Mouse (Mus musculus): ENCODE measurements around the gene Pim2. TPM values are rescaled to one million over a fixed set of nuclear protein-coding genes. Genes with fewer than 3 reads are reported as not detected.
A peak's percentile ranks its signal among the peaks of the same experiment; 100 is the strongest.

The Pim2 gene
- 6.2 TPM in 2 replicates for polyA plus RNA-seq (2016; fragmentation: Nextera tagmentation; extraction: Ambion mirVana)

GRCm38 (mm10) chrX:7878007-7878419, at the start of gene Pim2:
Pim2 (plus strand) TSS chrX:7878262.
- WGBS, result 16% methylated on average over 37 of the region's 38 CpGs
- H3K27me3 ChIP-seq (ENCODE audit: low read depth, poor library complexity, severe bottlenecking), result peaks cover 4% of the 10 kb centered on the region; the same call in 1 of the 2 replicates
- no peaks in the 10 kb centered on the region for H3K9me3 ChIP-seq (replicated peaks)
- H3K4me1 ChIP-seq, result peaks cover 6% of the 10 kb centered on the region; the same call in 1 of the 2 replicates
- DNase-seq (ENCODE audit: low spot score), result peak; percentile 83
- peak within 1 kb of the TSS; percentile 62; the same call in 1 of the 2 replicates for H3K27ac ChIP-seq
- H3K4me3 ChIP-seq, result peak within 1 kb of the TSS; percentile 60
- peaks cover 21% of the 10 kb centered on the region for H3K36me3 ChIP-seq

GRCm38 (mm10) chrX:7837146-7837545, 40.9 kb upstream of the Pim2 start:
- no peaks in the 10 kb centered on the region for H3K36me3 ChIP-seq
- 72% methylated on average over 1 of the region's 1 CpGs for WGBS
- no peak overlapping the region for H3K4me3 ChIP-seq
- no peaks in the 10 kb centered on the region for H3K4me1 ChIP-seq
- 0 out of 2 replicates have a peak, but pooled peaks cover under 1% of the 10 kb centered on the region for H3K27me3 ChIP-seq (ENCODE audit: low read depth, poor library complexity, severe bottlenecking)
- H3K9me3 ChIP-seq (replicated peaks), result no peaks in the 10 kb centered on the region
- no peak overlapping the region for H3K27ac ChIP-seq
- DNase-seq (ENCODE audit: low spot score), result no peak

- no peak for DNase-seq (ENCODE audit: low spot score)
- H3K36me3 ChIP-seq, result no peaks in the 10 kb centered on the region
- peaks cover 6% of the 10 kb centered on the region; the same call in 1 of the 2 replicates for H3K4me1 ChIP-seq
- H3K9me3 ChIP-seq (replicated peaks), result no peaks in the 10 kb centered on the region
- peak overlapping the region; percentile 82 for H3K4me3 ChIP-seq
- WGBS, result 5% methylated on average over 7 of the region's 7 CpGs
- H3K27me3 ChIP-seq (ENCODE audit: low read depth, poor library complexity, severe bottlenecking), result 0 out of 2 replicates have a peak, but pooled peaks cover 3% of the 10 kb centered on the region
- H3K27ac ChIP-seq, result no peak overlapping the region
These were observed 37.3 kb upstream of the Pim2 start for GRCm38 (mm10) chrX:7840842-7841162.

- 12% methylated on average over 74 of the region's 74 CpGs for WGBS
- Histone ChIP-seq H3K4me1 (peaks cover 6% of the 10 kb centered on the region; the same call in 1 of the 2 replicates), H3K4me3 (peak within 1 kb of the TSS; percentile 82), H3K27me3 (ENCODE audit: low read depth, poor library complexity, severe bottlenecking) (0 out of 2 replicates have a peak, but pooled peaks cover 3% of the 10 kb centered on the region), H3K9me3 (replicated peaks) (no peaks in the 10 kb centered on the region), H3K36me3 (no peaks in the 10 kb centered on the region), H3K27ac (peak within 1 kb of the TSS; percentile 87)
- peak; percentile 89 for DNase-seq (ENCODE audit: low spot score)
These were observed 36.6 kb upstream of the Pim2 start, which contains the start of gene Otud5 for GRCm38 (mm10) chrX:7841163-7842162. Otud5 (plus strand) TSS chrX:7841364.

- Histone ChIP-seq H3K4me3 (peak overlapping the region; percentile 82), H3K27ac (peak overlapping the region; percentile 87), H3K4me1 (peaks cover 6% of the 10 kb centered on the region; the same call in 1 of the 2 replicates), H3K36me3 (no peaks in the 10 kb centered on the region), H3K9me3 (replicated peaks) (no peaks in the 10 kb centered on the region), H3K27me3 (ENCODE audit: low read depth, poor library complexity, severe bottlenecking) (0 out of 2 replicates have a peak, but pooled peaks cover 3% of the 10 kb centered on the region)
- WGBS, result 14% methylated on average over 42 of the region's 42 CpGs
- DNase-seq (ENCODE audit: low spot score), result peak; percentile 31
These were observed 35.7 kb upstream of the Pim2 start for GRCm38 (mm10) chrX:7842318-7842717.

- peaks cover 4% of the 10 kb centered on the region; the same call in 1 of the 2 replicates for H3K4me1 ChIP-seq
- 90% methylated on average over 2 of the region's 2 CpGs for WGBS
- no peak for DNase-seq (ENCODE audit: low spot score)
- no peak overlapping the region for H3K27ac ChIP-seq
- H3K4me3 ChIP-seq, result no peak overlapping the region
- H3K9me3 ChIP-seq (replicated peaks), result no peaks in the 10 kb centered on the region
- H3K36me3 ChIP-seq, result peaks cover 28% of the 10 kb centered on the region
- no peaks in the 10 kb centered on the region for H3K27me3 ChIP-seq (ENCODE audit: low read depth, poor library complexity, severe bottlenecking)
These were observed 30.2 kb upstream of the Pim2 start for GRCm38 (mm10) chrX:7847845-7848244.

GRCm38 (mm10) chrX:7854578-7854977, 23.5 kb upstream of the Pim2 start:
- 55% methylated on average over 2 of the region's 2 CpGs for WGBS
- DNase-seq (ENCODE audit: low spot score), result no peak
- Histone ChIP-seq H3K36me3 (peaks cover 48% of the 10 kb centered on the region), H3K4me3 (no peak overlapping the region), H3K27ac (no peak overlapping the region), H3K9me3 (replicated peaks) (no peaks in the 10 kb centered on the region), H3K4me1 (no peaks in the 10 kb centered on the region), H3K27me3 (ENCODE audit: low read depth, poor library complexity, severe bottlenecking) (no peaks in the 10 kb centered on the region)

GRCm38 (mm10) chrX:7859191-7859753, 18.8 kb upstream of the Pim2 start:
- Histone ChIP-seq H3K36me3 (peaks cover 32% of the 10 kb centered on the region), H3K27ac (no peak overlapping the region), H3K4me3 (no peak overlapping the region), H3K9me3 (replicated peaks) (no peaks in the 10 kb centered on the region), H3K4me1 (no peaks in the 10 kb centered on the region), H3K27me3 (ENCODE audit: low read depth, poor library complexity, severe bottlenecking) (no peaks in the 10 kb centered on the region)
- DNase-seq (ENCODE audit: low spot score), result no peak
- WGBS, result 90% methylated on average over 3 of the region's 3 CpGs

GRCm38 (mm10) chrX:7863181-7863580, 14.9 kb upstream of the Pim2 start:
- no peaks in the 10 kb centered on the region for H3K4me1 ChIP-seq
- no peaks in the 10 kb centered on the region for H3K27me3 ChIP-seq (ENCODE audit: low read depth, poor library complexity, severe bottlenecking)
- no peak overlapping the region for H3K27ac ChIP-seq
- WGBS, result 88% methylated on average over 1 of the region's 1 CpGs
- H3K36me3 ChIP-seq, result peaks cover 29% of the 10 kb centered on the region
- no peaks in the 10 kb centered on the region for H3K9me3 ChIP-seq (replicated peaks)
- DNase-seq (ENCODE audit: low spot score), result no peak
- no peak overlapping the region for H3K4me3 ChIP-seq

GRCm38 (mm10) chrX:7864551-7864950, 13.5 kb upstream of the Pim2 start:
- H3K36me3 ChIP-seq, result peaks cover 24% of the 10 kb centered on the region
- no peak for DNase-seq (ENCODE audit: low spot score)

GRCm38 (mm10) chrX:7865343-7865742, 12.7 kb upstream of the Pim2 start:
- Histone ChIP-seq H3K27me3 (ENCODE audit: low read depth, poor library complexity, severe bottlenecking) (no peaks in the 10 kb centered on the region), H3K4me3 (no peak overlapping the region), H3K27ac (no peak overlapping the region), H3K36me3 (peaks cover 18% of the 10 kb centered on the region), H3K9me3 (replicated peaks) (no peaks in the 10 kb centered on the region), H3K4me1 (no peaks in the 10 kb centered on the region)
- WGBS, result 78% methylated on average over 2 of the region's 2 CpGs
- no peak for DNase-seq (ENCODE audit: low spot score)

More at GRCm38 (mm10) chrX:7864551-7864950, 13.5 kb upstream of the Pim2 start:
- no peaks in the 10 kb centered on the region for H3K4me1 ChIP-seq
- 85% methylated on average over 3 of the region's 3 CpGs for WGBS
- no peak overlapping the region for H3K27ac ChIP-seq
- H3K27me3 ChIP-seq (ENCODE audit: low read depth, poor library complexity, severe bottlenecking), result no peaks in the 10 kb centered on the region
- H3K4me3 ChIP-seq, result no peak overlapping the region
- no peaks in the 10 kb centered on the region for H3K9me3 ChIP-seq (replicated peaks)

- peaks cover 16% of the 10 kb centered on the region for H3K36me3 ChIP-seq
- 69% methylated on average over 2 of the region's 2 CpGs for WGBS
- H3K27me3 ChIP-seq (ENCODE audit: low read depth, poor library complexity, severe bottlenecking), result no peaks in the 10 kb centered on the region
- H3K4me3 ChIP-seq, result no peak overlapping the region
- no peaks in the 10 kb centered on the region for H3K4me1 ChIP-seq
- no peak for DNase-seq (ENCODE audit: low spot score)
- no peaks in the 10 kb centered on the region for H3K9me3 ChIP-seq (replicated peaks)
- no peak overlapping the region for H3K27ac ChIP-seq
These were observed 12.3 kb upstream of the Pim2 start for GRCm38 (mm10) chrX:7865786-7866185.

- H3K36me3 ChIP-seq, result peaks cover 25% of the 10 kb centered on the region
- H3K4me1 ChIP-seq, result no peaks in the 10 kb centered on the region
- no peak for DNase-seq (ENCODE audit: low spot score)
- WGBS, result 93% methylated on average over 1 of the region's 1 CpGs
- no peaks in the 10 kb centered on the region for H3K27me3 ChIP-seq (ENCODE audit: low read depth, poor library complexity, severe bottlenecking)
- no peak overlapping the region for H3K27ac ChIP-seq
- no peaks in the 10 kb centered on the region for H3K9me3 ChIP-seq (replicated peaks)
- no peak overlapping the region for H3K4me3 ChIP-seq
These were observed 10.9 kb upstream of the Pim2 start for GRCm38 (mm10) chrX:7867141-7867540.
